Mouse (Mus musculus) cerebellum, postnatal 4 days (tissue): ENCODE results near the gene Fbrsl1.

Experiments used
- DNase-seq, 2 experiments: peaks; one replicate each; pipeline ENCODE4 v3.0.0; 2022; ENCODE audit warnings: low spot score in 2 of 2, mixed read lengths in 1 of 2

Gene Fbrsl1

GRCm38 (mm10) chr5:110415022-110415421, 33.3 kb downstream of the Fbrsl1 start:
- DNase-seq, result no peak

- DNase-seq, result no peak
Measured at GRCm38 (mm10) chr5:110413018-110413417, 35.3 kb downstream of the Fbrsl1 start.

GRCm38 (mm10) chr5:110410386-110410785, 37.9 kb downstream of the Fbrsl1 start:
- no peak for DNase-seq

- no peak for DNase-seq
Measured at GRCm38 (mm10) chr5:110408967-110409366, 39.3 kb downstream of the Fbrsl1 start.

GRCm38 (mm10) chr5:110406065-110406714, 42.1 kb downstream of the Fbrsl1 start:
- DNase-seq, result no peak

- no peak for DNase-seq
Measured at GRCm38 (mm10) chr5:110403931-110404330, 44.4 kb downstream of the Fbrsl1 start.

GRCm38 (mm10) chr5:110402557-110402956, 45.7 kb downstream of the Fbrsl1 start:
- no peak for DNase-seq

- no peak for DNase-seq
Measured at GRCm38 (mm10) chr5:110401101-110401500, 47.2 kb downstream of the Fbrsl1 start.

GRCm38 (mm10) chr5:110395006-110395661, 53.2 kb downstream of the Fbrsl1 start:
- DNase-seq, result no peak

GRCm38 (mm10) chr5:110392727-110393126, 55.6 kb downstream of the Fbrsl1 start:
- DNase-seq, result peak in 1 of 2 experiments; percentile 45

- DNase-seq, result no peak
Measured at GRCm38 (mm10) chr5:110390631-110391030, 57.7 kb downstream of the Fbrsl1 start.

GRCm38 (mm10) chr5:110387332-110387731, 61.0 kb downstream of the Fbrsl1 start:
- no peak for DNase-seq

- peak; percentile 38 to 68 for DNase-seq
Measured at GRCm38 (mm10) chr5:110386371-110387330, 61.7 kb downstream of the Fbrsl1 start.

- DNase-seq, result no peak
Measured at GRCm38 (mm10) chr5:110385263-110385662, 63.0 kb downstream of the Fbrsl1 start.

GRCm38 (mm10) chr5:110384491-110384890, 63.8 kb downstream of the Fbrsl1 start:
- DNase-seq, result no peak

GRCm38 (mm10) chr5:110379823-110380222, 68.5 kb downstream of the Fbrsl1 start:
- no peak for DNase-seq

- no peak for DNase-seq
Measured at GRCm38 (mm10) chr5:110379086-110379485, 69.2 kb downstream of the Fbrsl1 start.

GRCm38 (mm10) chr5:110378181-110378583, 70.1 kb downstream of the Fbrsl1 start:
- no peak for DNase-seq

GRCm38 (mm10) chr5:110376802-110377433, 71.4 kb downstream of the Fbrsl1 start:
- peak; percentile 64 to 85 for DNase-seq

GRCm38 (mm10) chr5:110363822-110364545, 84.3 kb downstream of the Fbrsl1 start:
- no peak for DNase-seq
